Mouse (Mus musculus): Measurements from ENCODE around the gene Ephb2. TPM values are rescaled to one million over a fixed set of nuclear protein-coding genes. Genes with fewer than 3 reads are reported as not detected.
A peak's percentile ranks its signal among the peaks of the same experiment; 100 is the strongest.

The Ephb2 gene
- total RNA-seq, 2 experiments from 2014 or later = 18.7 to 19.8 TPM

DNA sequence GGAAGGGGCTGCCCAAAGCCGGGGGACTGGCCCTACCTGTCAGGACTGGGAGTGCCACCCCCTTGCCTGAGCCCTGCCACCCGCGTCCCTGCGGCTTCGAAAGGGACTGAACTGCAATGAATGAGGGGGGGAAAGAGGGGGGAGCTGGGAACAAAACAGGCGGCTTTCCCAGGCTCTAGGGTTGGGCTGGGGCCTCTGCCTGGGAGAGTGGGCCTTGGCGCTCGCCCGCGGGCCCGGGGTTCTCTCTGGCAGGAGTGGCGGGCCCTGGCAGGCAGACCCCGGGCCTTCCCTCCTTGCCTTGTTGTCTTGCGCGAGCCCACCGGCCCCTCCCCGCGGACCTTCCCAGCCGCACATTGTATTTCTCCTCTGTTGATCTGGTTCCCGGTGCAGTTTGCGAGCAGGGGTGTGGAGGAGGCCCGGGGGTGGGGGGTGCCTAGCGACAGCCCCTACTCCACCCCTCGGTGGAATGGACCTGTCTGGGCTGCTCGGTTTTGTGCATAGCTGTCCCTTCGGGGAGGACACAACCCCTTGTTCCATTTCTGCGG lies 671 bp upstream of the Ephb2 start:
- no peak for DNase-seq

DNA sequence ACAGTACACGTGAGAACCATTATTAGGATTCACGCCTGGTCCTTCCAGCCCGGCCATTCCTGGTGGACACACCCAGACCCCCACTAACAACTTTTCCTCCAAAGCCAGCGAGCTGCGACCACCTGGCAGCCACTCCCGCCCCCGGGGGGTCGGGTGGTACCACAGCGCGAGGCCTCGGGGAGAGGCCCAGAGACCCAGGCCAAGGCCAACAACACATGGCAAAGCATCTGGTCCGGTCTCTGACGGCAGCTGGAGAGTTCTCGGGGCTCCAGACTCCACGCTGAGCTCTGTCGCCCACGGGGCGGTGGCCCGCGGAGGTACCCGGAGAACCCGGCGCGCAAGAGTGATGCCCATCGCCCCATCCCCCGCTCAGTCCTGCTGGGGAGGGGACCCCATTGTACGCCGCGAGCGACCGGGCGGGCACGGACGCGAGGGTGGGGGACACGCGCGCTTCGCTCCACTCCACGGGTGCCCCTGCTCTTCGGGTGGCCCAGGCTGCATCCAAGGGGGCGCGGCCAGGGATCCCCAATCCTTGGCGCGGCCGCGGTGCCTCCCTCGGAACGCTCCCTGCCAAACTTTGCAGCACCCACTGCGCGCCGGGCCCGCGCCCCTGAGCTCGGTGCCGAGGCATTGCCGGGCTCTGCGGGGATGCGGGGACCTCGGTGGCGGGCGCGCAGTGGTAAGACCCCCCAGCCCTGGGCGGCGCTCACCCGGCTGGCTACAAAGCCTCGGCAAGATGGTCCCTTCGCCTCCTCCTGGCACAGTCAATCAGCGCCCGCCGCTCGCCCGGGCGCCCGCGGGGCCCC lies 770 bp downstream of the Ephb2 start:
- DNase-seq = peak; percentile 47 to 48

DNA sequence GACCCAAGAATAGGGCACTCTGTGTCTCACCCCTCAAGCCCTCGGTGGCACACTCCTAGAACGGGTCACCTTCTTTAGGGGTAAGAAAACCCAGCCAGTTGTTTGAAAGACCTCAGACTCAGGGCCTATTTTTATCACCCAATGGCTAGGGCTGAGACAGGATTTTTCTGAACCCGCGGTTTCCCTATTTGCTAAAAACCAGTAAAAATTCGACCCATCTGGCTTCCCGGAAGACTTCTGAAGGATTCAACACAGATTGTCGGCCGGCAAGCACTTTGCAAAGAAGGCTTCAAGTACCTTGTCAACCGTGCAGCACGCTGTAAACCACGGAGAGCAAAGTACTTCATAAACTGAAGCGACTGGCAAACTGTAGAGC lies 1.4 kb downstream of the Ephb2 start:
- DNase-seq = no peak

DNA sequence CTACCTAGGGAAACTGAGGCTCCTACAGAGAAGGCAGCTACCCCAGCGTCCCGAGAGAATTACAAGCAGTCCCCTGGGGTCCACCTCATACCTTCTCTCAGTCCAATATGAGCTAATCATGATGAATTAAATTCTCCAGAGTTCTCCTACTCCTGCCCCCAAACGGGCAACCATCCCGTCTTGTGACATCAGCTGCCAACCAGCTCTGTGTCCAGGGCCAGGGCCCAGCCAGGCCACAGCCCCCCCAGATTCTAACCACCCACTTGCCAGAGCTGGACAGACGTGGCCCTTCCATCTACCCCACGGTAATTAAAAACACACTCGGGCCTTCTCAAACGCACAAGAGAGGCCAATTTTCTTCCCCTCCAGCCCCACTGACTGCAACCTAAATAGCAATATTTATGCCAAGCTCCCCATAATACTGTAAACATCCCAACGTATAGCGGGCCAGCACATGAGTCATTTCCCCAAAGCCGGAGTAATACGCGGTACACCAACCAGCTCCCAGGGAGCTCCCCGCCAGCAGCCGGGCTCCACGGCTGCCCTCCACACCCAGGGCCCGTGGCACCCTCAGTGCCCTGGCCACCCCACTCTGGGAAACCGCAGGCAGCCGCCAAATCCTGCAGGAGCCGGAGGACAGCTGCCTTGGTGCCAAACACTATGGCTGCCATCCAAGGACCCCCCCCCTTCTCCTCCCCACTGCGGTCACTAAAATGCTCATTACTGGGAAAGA lies 2.0 kb downstream of the Ephb2 start:
- no peak for DNase-seq

DNA sequence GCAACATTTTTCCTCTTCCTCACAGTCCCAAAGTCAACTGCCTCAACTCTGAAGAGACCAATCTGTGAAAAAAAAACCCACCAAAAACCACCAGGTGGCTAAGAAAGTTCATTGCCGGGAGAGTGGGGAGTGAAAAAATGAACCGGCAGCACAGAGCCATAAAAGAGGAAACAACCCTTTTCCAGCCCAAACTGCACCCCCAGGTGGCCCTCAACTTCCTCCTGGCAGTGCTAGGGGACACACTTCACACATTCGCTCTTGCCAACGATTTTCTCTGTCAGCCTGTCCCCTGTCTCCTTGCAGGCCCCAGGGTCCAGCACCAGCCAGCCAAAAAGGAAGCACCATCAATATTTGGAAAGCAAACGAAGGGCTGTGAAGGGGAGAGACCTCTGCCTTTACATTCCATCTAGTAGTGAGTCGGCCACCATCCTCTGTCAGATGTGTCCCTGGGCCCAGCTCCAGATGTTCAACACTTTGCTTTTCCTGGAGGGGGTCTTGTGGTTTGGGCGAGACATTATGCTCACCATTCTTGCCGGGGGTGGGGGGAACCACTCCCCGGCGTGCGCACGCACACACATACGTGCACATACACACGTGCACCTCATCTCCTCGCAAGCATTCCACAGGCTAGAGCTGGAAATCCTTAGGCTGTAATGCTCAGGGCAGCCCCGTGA lies 3.1 kb downstream of the Ephb2 start:
- DNase-seq = no peak

DNA sequence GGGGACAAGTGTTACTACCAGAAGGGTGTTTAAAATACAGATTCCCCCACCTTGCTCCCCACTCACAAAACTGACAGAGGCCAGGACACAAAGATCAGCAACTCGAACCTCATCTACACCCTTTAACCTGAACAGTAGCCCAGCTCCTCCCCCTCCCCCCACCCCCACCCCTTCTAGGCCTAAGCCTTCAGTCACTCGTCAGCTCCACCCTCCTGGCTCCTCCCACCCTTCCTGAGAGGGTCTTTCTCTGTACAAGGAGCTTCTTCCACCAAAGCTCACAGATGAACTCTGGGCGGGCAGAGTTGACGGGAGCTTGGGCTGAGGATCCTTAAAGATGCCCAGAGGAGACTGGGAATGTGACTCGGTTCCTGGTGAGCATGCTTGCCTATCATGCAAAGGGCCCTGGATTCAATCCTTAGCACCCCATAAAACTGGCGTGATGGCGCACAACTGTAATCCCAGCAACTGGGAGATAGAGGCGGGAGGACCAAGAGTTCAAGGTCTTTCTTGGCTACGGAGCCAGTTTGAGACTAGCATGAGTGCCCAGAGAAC lies 5.4 kb downstream of the Ephb2 start:
- DNase-seq = no peak

DNA sequence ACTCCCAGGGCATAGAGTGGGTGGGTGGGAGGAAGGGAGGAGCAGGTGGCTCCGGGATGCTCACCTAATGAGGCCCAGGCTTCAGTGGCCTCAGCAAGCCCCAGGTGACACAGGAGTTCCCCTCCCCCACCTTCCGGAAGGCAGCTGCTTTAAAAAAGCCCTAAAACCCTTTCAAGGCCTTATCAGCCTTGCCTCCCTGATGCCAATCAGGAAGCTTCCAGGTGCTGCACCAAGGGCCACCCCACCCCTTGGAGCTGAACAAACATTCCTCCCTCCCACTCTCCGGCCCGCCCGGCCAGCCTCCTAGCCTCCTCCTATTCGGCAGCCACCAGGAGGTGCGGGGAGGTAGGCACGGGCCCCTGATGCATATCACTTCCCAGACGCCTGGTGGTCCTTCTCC lies 6.0 kb downstream of the Ephb2 start:
- no peak for DNase-seq

DNA sequence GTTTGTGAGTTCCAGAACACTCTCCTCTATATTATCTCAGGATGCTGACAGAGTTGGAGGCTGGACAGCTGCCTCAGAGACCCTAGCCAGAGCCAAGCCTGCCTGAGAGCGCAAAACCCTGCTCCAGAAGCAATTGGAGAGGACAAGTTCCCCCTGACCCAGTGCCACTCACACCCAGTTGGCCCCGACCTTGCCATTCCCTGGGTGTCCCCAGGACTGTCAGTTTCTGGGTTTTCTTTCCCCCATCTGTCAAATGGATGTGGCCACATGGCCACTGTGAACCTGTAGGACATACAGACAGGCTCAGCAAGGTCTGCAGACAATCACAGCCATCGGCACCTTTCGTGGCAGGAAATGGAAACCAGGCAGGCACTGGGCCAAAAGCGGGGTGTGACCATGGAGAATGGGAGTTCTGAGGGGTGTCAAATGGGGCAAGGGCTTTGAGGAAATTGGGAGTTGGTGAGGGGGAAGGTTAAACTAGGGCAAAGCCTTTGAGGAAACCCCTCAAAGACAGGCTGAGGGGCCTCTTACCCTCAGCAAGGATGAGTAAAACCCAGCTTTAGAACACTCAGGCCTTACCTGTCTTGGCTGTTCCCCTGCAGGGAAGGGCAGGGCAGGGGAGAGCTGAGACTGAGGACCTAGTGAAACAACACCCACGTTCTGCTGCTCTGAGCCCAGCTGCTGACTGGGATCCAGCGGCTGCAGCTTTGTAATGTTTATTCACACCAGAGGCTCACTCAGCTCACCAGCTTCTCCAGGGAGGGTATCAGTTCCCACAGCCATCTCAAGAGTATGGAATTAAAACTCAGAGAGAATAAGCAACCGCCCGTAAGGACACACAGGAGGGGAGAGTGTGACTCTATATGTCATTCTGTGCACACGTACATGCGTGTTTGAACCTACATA lies 6.9 kb downstream of the Ephb2 start:
- DNase-seq = peak in 1 of 2 experiments; percentile 21

DNA sequence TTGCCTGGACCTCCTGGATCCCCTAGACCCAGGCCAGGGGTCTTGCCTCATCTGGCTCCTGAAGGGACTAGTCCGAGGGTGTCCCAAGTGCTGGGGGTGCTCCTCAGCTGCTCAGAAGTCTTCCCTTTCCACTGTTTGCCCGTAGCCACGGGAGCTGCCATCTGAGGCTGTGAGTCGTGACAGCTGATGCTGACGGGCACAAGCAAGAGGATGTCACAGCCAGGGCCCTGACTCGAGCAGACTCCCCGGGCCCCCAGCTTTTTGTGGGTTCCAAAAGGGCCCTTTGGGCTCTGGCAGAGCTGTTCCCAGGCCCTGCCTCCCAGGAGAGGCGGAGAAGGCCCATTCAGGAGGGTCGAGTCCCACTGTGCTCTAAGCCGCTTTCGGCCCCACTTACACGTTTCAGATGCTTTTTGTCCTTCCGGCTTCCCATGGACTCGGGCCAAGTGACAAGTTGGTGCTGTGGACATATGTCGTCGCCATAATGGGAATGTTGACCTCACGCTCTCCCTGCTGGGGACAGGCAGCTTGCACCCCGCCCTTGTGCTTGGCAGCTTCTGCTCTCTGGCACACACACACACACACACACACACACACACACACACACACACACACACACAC lies 10.7 kb downstream of the Ephb2 start:
- DNase-seq = no peak

DNA sequence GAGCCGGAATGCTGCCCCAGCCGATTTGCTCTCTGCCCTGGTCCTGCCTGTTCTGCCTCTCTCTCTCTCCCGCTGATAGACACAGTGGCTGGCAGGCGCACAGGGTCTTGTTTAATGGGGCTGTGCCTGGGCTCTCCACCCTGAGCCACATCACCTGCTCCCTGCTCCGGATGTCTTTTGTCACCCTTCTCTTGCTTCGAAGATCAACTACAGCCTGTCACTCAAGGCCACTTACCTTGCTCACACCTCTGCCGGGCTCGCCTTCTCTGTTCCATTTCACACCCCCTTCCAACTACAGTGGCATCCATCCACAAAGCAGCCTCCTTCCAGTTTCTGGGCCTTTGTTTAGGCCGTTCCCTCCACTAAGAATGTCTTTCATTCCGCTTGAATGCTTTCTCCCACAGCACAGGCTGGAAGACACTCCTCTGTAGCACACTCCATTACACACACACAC lies 15.7 kb downstream of the Ephb2 start:
- DNase-seq = no peak

DNA sequence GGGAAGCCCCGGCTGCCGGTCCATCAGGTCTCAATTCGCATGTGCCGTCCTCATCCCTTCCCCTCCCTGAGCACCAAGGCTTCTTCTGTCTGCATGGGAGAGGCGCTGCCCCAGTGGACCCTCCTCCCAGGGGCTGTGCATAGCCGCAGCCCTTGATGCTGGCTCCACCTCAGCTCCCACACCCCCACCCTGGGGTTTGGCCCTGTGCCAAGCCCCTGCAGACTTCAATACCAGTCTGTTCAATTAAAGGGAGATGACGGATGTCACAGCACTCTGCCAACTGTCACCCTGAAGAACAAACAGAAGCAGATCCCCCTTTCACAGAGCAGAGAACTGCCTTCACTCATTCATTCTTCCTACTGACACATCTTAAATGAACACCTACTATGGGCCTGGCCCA lies 19.1 kb downstream of the Ephb2 start:
- DNase-seq = no peak

DNA sequence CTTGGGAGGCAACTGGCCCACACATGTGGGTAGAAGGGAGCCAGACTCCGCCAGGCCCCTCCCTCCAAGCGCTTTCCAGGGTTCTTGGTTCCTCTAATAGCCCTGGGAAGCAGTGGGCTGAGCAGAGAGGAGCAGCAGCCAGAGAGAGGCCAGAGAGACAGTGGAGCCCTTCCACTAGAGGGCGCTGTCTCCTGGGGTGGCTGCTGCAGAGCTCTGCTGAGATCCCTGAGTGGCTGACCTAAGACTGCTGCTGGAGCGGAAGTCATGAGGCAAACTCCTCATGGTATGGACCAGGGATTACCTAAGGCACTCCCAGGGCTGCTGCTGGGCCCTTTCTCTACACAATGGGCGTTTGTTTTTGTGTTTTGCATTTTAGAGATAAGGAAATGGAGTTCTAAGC lies 20.4 kb downstream of the Ephb2 start:
- peak; percentile 44 to 63 for DNase-seq

DNA sequence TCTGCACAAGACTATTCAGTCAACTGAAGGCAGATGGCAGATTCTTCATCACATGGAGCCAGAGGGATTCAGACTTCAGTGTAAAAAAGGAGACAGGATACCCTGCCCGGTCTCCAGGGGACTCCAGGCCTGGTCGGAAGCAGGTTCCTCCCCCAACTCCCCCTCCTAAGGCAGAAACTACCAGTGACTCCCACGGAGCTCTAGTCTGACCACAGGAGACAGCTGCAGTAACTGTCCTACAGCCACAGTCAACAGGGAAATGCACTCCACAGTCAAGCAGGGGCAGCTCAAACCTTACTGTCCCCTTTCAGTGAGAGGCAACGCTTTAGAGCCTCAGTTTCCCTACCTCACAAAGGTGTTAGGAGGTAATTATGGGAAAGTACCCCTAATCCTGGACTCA lies 23.2 kb downstream of the Ephb2 start:
- DNase-seq = no peak

DNA sequence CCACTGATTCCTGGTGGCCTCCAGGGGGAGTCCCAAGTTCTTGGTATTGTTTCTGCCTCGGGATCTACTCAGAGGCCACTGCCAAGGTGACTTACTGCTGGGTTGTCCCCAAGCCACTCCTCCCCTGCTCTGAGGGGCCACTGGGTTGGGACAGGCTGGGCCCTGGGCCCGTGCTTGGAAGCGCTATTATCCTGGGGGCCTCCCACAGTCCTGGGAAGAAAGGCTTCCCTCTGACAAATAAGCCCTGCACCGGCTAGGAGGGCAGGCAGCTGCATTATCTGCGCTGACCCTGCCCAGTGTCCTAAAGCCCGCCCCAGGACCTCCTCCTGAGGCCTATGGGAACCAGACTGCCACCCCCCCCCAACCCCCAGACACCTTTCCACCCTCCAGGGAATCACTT lies 24.2 kb downstream of the Ephb2 start:
- no peak for DNase-seq

DNA sequence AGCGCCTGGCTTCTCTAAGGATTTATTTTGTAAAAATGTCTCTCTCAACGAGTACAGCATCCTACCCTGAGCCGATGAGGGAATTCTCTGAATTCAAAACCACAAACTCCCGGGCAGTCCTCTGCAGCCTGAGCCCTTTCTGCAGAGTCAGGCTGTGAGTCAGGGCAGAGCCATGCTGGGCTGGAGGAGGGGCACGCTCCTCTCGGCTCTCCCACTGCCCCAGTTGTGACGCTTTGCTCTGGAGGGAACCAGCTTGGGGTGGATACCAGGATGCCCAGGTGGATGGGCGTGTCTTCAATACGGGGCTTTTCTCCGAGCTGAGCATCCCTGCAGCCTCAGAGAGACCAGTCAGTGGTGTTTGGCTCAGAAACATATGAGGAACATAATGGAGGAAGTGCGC lies 27.3 kb downstream of the Ephb2 start:
- peak in 1 of 2 experiments; percentile 53 for DNase-seq

DNA sequence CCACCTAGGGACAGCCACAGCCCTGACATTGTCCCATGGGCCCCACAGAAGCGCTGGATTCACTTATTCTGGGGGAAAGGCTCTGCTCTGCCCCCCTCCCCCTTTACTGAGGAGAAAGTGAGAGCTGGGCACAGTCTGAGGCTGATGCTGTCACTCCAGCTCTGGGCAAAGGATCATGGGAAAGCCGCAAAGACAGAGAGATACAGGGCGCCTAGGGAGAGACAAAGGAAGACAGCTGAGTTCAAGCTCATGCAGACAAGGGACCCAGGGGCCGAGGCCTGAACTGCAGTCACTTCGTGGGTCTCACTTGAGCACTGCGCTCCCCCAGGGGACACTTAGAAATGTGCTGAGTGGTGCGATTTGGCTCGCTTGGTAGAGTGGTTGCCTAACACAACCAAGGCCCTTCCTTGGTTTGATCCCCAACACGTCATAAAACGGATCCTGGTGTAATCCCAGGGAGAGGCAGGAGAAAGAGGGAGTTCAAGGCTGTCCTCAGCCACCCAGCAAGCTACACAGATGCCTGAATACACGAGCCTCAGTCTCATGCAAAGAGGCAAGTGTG lies 28.3 kb downstream of the Ephb2 start:
- DNase-seq = no peak

DNA sequence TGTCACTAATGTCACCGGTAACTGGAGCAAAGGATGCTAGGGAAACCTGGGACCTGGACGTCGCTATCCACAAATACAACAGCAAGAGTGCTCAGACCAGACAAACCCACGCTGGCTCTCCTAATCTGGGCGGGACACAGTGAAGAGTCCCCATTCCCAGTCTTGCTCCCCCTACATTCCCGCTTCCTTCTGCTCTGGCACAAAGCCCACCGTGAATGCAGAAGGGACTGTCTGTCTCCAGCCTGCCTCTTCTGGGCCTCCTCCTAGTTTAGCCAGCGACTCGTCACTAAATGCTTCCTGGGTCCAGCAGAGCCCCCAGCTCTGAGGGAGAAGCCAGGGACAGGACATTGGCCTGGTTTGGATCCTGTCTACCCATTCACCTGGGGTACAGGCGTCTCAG lies 29.5 kb downstream of the Ephb2 start:
- DNase-seq = no peak

DNA sequence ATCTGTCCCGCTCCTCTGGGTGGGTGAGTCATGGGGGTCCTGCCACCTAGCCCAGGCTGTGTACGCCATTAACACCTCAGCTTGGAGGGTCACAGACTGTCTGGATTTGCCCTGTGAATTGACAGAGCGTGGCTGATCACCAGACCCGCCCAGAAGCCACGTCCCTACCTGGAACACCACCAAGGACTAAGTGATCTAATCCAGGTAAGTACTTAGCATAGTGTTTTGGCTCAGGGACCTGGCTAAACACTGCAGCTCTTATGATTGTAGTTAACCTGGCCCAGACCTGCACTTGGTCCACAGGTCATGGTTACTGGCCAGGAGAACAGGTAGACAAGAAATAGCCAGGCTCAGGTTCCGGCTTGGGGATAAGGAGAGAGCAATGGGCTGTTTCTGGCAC lies 31.4 kb downstream of the Ephb2 start:
- DNase-seq = no peak

DNA sequence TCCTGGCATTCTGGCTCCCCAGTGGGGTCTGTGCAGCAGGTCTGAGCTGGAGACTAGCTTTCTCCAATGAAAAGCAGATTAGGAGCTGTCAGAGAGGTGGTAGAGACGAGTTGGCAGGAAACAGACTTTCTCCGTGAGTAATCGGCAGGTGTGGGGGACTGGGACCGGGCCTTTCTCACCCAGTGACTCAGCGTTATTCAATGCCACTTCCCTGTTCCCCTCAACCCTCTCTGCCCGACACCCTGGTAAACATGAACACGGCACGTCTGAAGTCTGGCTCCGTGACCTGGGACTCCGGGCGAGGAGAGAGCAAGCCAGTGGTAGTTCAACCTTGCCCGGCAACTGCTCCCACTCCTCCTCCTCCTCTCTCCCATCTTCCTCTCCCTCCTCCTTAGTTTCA lies 33.3 kb downstream of the Ephb2 start:
- no peak for DNase-seq

DNA sequence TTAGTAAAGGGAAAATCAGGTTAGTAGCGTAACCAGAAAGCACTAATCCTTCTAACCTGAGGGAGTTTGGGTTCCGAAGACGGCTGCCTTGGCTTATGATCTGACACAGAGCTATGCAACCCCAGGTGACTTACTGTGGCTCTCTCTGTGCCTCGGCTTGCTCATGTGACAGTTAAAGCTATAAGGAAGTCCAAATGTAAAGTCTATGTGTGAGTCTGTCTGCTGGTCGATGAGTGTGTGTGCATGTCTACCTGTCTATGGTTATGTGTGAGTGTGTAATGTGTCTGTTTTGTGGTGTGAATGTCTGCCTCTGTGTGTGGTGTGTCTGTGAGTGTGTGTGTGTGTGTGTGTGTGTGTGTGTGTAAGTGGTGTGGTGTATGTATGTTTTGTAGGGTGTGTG lies 33.8 kb downstream of the Ephb2 start:
- DNase-seq = no peak

DNA sequence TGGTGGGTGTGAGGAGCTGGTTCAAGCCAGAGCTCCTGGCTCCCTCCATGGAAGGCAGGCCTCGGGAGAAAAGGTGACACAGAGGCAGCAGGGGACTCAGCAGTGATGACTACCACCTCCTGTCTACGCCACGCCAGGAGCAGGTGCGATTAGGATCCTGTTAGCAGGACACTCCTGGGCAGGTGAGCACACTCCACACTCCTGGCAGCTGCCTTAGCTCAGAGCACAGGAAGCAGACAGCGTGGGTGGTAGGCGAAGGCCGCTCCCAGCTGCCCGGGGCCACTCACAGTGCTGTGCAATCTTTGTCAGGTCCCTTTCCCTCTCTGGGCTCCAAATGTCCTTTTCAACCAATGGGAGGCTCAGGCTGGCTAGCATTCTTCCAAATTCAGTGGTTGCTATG lies 34.3 kb downstream of the Ephb2 start:
- no peak for DNase-seq
